Mouse (Mus musculus): ENCODE results near the gene Raet1e. TPM values are rescaled to one million over a fixed set of nuclear protein-coding genes. Genes with fewer than 3 reads are reported as not detected.
A peak's percentile ranks its signal among the peaks of the same experiment; 100 is the strongest.
"Not testable (repeated sequence)": the region's sequence is repeated elsewhere in the genome, so short reads cannot be mapped to it uniquely, and the experiment has no call there.

Gene Raet1e
- polyA plus RNA-seq, 2 experiments, result 0.57 to 1.4 TPM

DNA sequence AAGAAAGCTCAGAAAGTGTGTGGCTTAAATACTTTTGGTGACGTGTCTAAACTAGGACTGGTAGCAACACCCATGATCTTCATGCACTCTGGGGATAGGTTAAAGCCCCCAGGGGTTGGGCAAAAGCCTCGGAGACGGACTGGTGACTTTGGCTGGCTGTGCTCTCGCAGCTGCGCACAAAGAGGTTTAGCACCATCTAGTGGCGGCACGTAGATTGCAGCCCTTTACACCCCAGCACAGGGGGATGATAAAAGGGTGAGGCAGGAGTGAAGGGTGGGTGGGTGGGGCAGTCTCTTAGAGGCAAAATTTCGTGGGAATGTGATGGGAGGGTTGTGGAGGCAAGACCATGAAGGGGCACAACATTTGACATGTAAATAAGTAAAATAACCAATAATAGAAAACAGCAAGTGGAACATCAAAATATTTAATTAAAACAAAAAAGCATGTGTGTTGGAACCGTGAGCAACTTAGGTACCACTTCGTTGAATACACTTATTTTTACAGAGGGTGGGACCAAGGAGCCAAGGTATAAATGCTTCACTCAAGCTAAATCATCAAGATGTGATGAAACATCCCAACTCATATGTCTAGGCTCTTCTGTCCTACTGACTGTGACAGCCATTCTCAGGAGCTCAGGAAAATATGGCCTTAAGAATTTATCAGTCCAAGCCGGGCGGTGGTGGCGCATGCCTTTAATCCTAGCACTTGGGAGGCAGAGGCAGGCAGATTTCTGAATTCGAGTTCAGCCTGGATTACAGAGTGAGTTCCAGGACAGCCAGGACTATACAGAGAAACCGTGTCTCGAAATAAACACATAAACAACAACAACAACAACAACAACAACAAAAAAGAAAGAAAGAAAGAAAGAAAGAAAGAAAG, 5.6 kb downstream of the Raet1e start:
- Histone ChIP-seq H3K27me3 (ENCODE audit: control insufficient read depth, insufficient read depth, low read length) (peaks cover 12% of the 10 kb centered on the region), H3K4me2 (ENCODE audit: low read depth) (peak overlapping the region; percentile 13; the same call in 1 of the 2 replicates)
- TF ChIP-seq CTCF (IDR thresholded peaks at IDR 0.05; ENCODE audit: low read depth), result peak; percentile 68
- H3K27ac ChIP-seq; ATAC-seq (ENCODE audit: insufficient read depth); H3K9ac ChIP-seq (replicated peaks); H3K4me3 ChIP-seq (ENCODE audit: insufficient read depth in 1 of 2, low read depth in 2 of 2, low read length in 2 of 2); DNase-seq (ENCODE audit: low read depth in 3 of 3, low spot score in 3 of 3); H3K4me1 ChIP-seq (replicated peaks; ENCODE audit: control insufficient read depth in 2 of 2, insufficient read depth in 2 of 2, low read length in 1 of 2); H3K36me3 ChIP-seq (replicated peaks; ENCODE audit: control insufficient read depth, insufficient read depth, low read depth); H3K9me3 ChIP-seq (ENCODE audit: control insufficient read depth, low read length): not testable (repeated sequence)
- 24% methylated on average over 13 of the region's 16 CpGs for WGBS (ENCODE audit: insufficient replicate concordance)

DNA sequence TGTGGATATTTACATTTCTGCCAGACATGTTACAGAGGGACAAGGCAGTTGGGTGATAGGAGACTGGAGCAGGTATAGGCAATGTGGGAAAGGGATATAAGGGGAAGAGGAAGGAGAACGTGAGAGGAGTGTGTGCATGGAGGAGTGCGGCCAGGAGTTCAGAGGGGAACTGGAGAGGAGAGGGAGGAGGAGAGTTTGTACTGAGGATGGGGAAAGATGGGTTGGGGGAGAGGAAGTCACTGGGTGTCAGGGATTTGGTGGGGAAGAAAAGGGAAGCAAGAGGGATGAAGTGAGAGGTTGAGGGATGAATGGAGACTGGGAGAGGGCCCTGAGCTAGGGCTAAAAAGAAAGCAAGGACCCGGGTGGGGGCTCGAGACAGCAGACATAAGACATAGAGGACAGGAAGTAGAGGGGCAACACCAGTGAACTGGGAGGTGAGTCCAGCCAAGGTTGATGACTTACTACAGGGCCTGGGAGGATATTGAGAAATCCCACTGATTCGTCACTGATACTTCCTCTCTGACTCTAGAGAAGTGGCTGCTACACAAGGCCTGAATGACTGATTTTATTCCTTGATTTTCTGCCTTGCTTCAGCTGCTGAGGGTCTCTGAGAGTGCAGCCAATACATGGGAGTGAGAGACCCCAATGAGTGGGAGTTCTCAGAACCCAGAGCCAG, 7.1 kb downstream of the Raet1e start:
- ATAC-seq (ENCODE audit: insufficient read depth), result not testable (repeated sequence)
- WGBS (ENCODE audit: insufficient replicate concordance), result 23% methylated on average over 5 of the region's 5 CpGs

DNA sequence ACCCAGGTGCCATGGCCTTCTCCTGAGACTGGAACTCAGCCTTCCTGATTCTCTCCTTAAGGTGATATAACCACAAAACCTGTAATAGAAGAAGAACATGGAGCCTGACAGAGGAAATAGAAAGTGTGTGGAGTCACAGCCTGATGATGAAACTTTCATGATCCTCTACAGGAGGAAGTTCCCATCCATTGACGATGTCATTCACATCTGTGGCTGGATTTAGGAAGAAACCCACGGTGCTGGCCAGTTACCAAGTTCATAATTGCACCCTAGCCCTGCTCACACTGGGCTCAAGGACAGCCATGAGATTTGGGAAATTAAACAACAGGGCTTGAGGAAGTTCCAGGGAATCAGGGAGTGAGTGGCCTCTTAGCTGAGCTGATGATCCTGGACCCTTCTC, 7.7 kb downstream of the Raet1e start:
- ATAC-seq (ENCODE audit: insufficient read depth), result not testable (repeated sequence)

More for the DNA sequence above, 7.1 kb downstream of the Raet1e start:
- not testable (repeated sequence) for H3K4me1 ChIP-seq (replicated peaks; ENCODE audit: control insufficient read depth in 2 of 2, insufficient read depth in 2 of 2, low read length in 1 of 2); H3K4me3 ChIP-seq (ENCODE audit: insufficient read depth in 1 of 2, low read depth in 2 of 2, low read length in 2 of 2); H3K27ac ChIP-seq; H3K27me3 ChIP-seq (ENCODE audit: control insufficient read depth, insufficient read depth, low read length); H3K36me3 ChIP-seq (replicated peaks; ENCODE audit: control insufficient read depth, insufficient read depth, low read depth); H3K9ac ChIP-seq (replicated peaks); DNase-seq (ENCODE audit: low read depth in 3 of 3, low spot score in 3 of 3); H3K4me2 ChIP-seq (ENCODE audit: low read depth); H3K9me3 ChIP-seq (ENCODE audit: control insufficient read depth, low read length)

DNA sequence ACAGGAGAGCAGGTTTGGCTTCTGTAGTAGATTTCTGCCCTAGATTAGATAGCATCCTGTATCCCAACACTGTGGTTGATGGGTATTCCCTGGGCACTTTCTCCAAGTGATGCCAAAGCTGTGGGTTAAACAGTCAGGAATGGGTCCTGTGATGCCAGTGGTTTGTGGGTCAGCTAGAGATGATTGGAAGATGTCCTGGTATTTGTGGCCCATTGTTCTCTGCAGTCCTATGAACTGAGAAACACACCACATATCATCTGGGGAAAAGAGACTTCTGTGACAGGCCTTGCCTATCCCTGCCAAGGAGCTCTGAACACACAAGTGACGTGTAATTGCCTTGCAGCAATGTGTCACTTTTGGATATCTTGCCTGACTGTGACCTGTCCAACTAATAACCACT, 8.7 kb downstream of the Raet1e start:
- ATAC-seq (ENCODE audit: insufficient read depth); H3K27me3 ChIP-seq (ENCODE audit: control insufficient read depth, insufficient read depth, low read length); H3K36me3 ChIP-seq (replicated peaks; ENCODE audit: control insufficient read depth, insufficient read depth, low read depth); H3K4me3 ChIP-seq (ENCODE audit: insufficient read depth in 1 of 2, low read depth in 2 of 2, low read length in 2 of 2); H3K4me1 ChIP-seq (replicated peaks; ENCODE audit: control insufficient read depth in 2 of 2, insufficient read depth in 2 of 2, low read length in 1 of 2); DNase-seq (ENCODE audit: low read depth in 3 of 3, low spot score in 3 of 3); H3K27ac ChIP-seq; H3K4me2 ChIP-seq (ENCODE audit: low read depth); H3K9ac ChIP-seq (replicated peaks); H3K9me3 ChIP-seq (ENCODE audit: control insufficient read depth, low read length): not testable (repeated sequence)
- 53% methylated on average over 1 of the region's 1 CpGs for WGBS (ENCODE audit: insufficient replicate concordance)

More for the DNA sequence above, 7.7 kb downstream of the Raet1e start:
- not testable (repeated sequence) for H3K9ac ChIP-seq (replicated peaks); H3K27ac ChIP-seq; H3K9me3 ChIP-seq (ENCODE audit: control insufficient read depth, low read length); H3K4me1 ChIP-seq (replicated peaks; ENCODE audit: control insufficient read depth in 2 of 2, insufficient read depth in 2 of 2, low read length in 1 of 2); H3K4me3 ChIP-seq (ENCODE audit: insufficient read depth in 1 of 2, low read depth in 2 of 2, low read length in 2 of 2); H3K36me3 ChIP-seq (replicated peaks; ENCODE audit: control insufficient read depth, insufficient read depth, low read depth); H3K27me3 ChIP-seq (ENCODE audit: control insufficient read depth, insufficient read depth, low read length); DNase-seq (ENCODE audit: low read depth in 3 of 3, low spot score in 3 of 3); H3K4me2 ChIP-seq (ENCODE audit: low read depth)
- WGBS (ENCODE audit: insufficient replicate concordance), result 29% methylated on average over 2 of the region's 2 CpGs

DNA sequence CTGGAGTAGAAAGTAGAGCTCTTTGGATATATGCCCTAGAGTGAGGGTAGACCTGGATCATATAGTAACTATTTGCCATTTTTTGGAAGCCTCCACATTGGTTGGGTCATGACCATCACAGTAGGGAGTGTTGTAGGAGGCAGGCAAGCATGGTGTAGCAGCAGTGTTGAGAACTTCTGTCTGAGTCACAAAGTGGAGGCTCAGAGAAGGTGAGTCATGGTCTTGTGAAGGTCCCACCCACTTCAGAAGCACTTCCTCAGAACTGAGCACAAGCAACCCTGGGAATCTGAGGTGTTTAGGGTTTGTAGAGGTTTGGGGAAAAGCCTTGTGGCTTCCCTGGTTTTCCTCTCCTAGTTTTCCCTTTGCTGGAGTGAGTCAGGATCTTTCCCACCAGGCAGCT, 10.7 kb downstream of the Raet1e start:
- not testable (repeated sequence) for ATAC-seq (ENCODE audit: insufficient read depth); H3K4me3 ChIP-seq (ENCODE audit: insufficient read depth in 1 of 2, low read depth in 2 of 2, low read length in 2 of 2); H3K36me3 ChIP-seq (replicated peaks; ENCODE audit: control insufficient read depth, insufficient read depth, low read depth); H3K9ac ChIP-seq (replicated peaks); H3K9me3 ChIP-seq (ENCODE audit: control insufficient read depth, low read length); H3K27me3 ChIP-seq (ENCODE audit: control insufficient read depth, insufficient read depth, low read length); H3K27ac ChIP-seq; H3K4me2 ChIP-seq (ENCODE audit: low read depth); H3K4me1 ChIP-seq (replicated peaks; ENCODE audit: control insufficient read depth in 2 of 2, insufficient read depth in 2 of 2, low read length in 1 of 2); DNase-seq (ENCODE audit: low read depth in 3 of 3, low spot score in 3 of 3)

DNA sequence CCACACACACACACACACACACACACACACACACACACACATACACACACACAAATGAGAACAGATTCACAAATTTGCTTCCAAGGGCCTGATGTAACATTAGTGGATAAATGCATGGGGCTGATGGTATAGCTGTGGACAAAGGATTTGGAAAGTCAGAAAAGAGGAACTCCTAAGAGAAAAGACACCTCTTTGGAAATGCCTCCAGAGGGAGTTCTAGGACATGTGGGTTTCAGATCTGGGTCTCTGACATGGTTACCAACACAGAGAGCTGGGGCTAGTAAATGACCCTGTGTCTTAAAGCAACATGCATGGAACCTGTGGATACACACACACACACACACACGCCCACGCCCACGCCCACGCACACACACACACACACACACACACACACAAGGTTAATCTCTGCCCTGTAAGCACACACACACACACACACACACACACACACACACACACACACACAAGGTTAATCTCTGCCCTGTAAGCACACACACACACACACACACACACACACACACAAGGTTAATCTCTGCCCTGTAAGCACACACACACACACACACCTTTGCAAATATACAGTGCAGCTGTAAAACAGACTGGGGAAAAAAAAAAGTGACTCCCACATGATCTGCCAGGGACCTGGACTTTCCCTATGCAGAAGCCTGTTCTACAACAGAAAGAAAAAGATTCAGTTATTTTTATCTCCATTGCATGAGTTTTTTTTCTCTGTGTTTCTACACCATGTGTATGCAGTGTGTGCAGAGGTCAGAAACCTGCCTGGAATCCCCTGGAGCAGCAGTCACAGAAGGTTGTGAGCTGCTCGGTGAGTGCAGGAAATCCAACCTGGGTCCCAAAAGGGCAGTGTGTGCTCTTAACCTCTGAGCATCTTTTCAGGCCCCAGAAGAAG, 14.3 kb downstream of the Raet1e start:
- not testable (repeated sequence) for H3K27ac ChIP-seq; H3K27me3 ChIP-seq (ENCODE audit: control insufficient read depth, insufficient read depth, low read length); DNase-seq (ENCODE audit: low read depth in 3 of 3, low spot score in 3 of 3); H3K9ac ChIP-seq (replicated peaks); ATAC-seq (ENCODE audit: insufficient read depth); H3K36me3 ChIP-seq (replicated peaks; ENCODE audit: control insufficient read depth, insufficient read depth, low read depth); H3K4me1 ChIP-seq (replicated peaks; ENCODE audit: control insufficient read depth in 2 of 2, insufficient read depth in 2 of 2, low read length in 1 of 2); H3K9me3 ChIP-seq (ENCODE audit: control insufficient read depth, low read length); H3K4me2 ChIP-seq (ENCODE audit: low read depth); H3K4me3 ChIP-seq (ENCODE audit: insufficient read depth in 1 of 2, low read depth in 2 of 2, low read length in 2 of 2)
- WGBS (ENCODE audit: insufficient replicate concordance), result 49% methylated on average over 4 of the region's 5 CpGs

DNA sequence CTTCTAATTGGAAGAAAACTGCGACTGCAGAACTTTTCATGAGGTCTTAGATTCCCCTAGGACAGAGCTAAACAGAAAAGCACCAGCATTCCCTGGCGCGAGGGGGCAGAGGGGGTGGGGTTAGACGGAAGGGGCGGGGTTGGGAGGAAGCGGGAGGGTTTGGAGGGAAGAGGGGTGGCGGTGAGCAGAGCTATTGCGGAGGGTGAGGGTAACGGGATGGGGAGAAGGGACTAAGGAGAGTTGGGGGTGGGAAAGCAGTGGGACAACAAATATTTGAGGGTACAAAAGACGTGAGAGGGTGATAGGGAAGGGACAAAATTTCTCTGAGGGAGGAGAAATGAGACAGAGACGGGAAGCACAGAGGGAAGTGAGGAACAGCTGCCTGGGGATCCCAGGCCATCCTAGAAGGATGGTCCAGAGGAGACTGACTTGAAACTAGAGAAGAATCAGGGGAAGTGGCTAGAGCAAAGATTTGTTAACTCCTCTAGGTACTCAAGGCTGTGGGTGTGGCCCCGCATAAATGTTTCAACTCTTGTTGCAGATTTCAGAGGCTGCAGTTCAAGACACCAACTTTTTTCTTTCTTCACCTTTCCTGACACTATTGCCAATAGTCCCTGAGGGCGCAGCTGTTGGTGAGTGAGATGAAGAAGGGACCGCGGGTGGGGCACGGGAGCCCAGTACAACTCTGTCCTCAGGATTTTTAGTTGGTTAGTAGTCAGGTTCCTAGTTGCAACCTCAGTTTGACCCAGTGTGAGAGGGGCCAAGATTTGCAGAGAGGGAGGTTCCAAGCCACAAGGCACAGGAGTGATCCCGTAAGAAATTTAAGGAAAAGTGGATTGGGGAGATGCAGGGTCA, 15.2 kb downstream of the Raet1e start:
- not testable (repeated sequence) for H3K9ac ChIP-seq (replicated peaks); H3K4me3 ChIP-seq (ENCODE audit: insufficient read depth in 1 of 2, low read depth in 2 of 2, low read length in 2 of 2); H3K27ac ChIP-seq; H3K27me3 ChIP-seq (ENCODE audit: control insufficient read depth, insufficient read depth, low read length); H3K4me2 ChIP-seq (ENCODE audit: low read depth); DNase-seq (ENCODE audit: low read depth in 3 of 3, low spot score in 3 of 3); H3K9me3 ChIP-seq (ENCODE audit: control insufficient read depth, low read length); H3K36me3 ChIP-seq (replicated peaks; ENCODE audit: control insufficient read depth, insufficient read depth, low read depth); ATAC-seq (ENCODE audit: insufficient read depth); H3K4me1 ChIP-seq (replicated peaks; ENCODE audit: control insufficient read depth in 2 of 2, insufficient read depth in 2 of 2, low read length in 1 of 2)
- 15% methylated on average over 11 of the region's 17 CpGs for WGBS (ENCODE audit: insufficient replicate concordance)
